Mouse (Mus musculus): Measurements from ENCODE around the gene Fsip2. TPM values are rescaled to one million over a fixed set of nuclear protein-coding genes. Genes with fewer than 3 reads are reported as not detected.

Gene Fsip2
- polyA plus RNA-seq (2014; fragmentation: Nextera tagmentation; extraction: Ambion mirVana), result not detected in 2 replicates

- 94% methylated on average over 17 of the region's 17 CpGs for WGBS
- no peak within 1 kb of the TSS for H3K4me2 ChIP-seq (ENCODE audit: low read depth, low read length)
- H3K27me3 ChIP-seq (ENCODE audit: control insufficient read depth, insufficient read depth, low read length), result no peaks in the 10 kb centered on the region
- no peak within 1 kb of the TSS for H3K4me3 ChIP-seq (ENCODE audit: low read depth, low read length)
- H3K27ac ChIP-seq (replicated peaks; ENCODE audit: low read depth, low read length), result no peak within 1 kb of the TSS
- no peak within 1 kb of the TSS for H3K9ac ChIP-seq (replicated peaks; ENCODE audit: low read length)
- DNase-seq (ENCODE audit: low spot score) (no peak), ATAC-seq (replicated peaks; ENCODE audit: insufficient number of reproducible peaks, low FRiP score, low TSS enrichment, low read depth) (no peak)
- no peaks in the 10 kb centered on the region for H3K9me3 ChIP-seq (replicated peaks; ENCODE audit: control insufficient read depth, low read length)
- H3K36me3 ChIP-seq (replicated peaks; ENCODE audit: control insufficient read depth, insufficient read depth, low read depth, low read length), result no peaks in the 10 kb centered on the region
- no peaks in the 10 kb centered on the region for H3K4me1 ChIP-seq (ENCODE audit: control insufficient read depth, insufficient read depth, low read length)
These were observed at the start of gene Fsip2 for GRCm38 (mm10) chr2:82943472-82943871. Gene Fsip2 (plus strand): TSS chr2:82943634.

DNA sequence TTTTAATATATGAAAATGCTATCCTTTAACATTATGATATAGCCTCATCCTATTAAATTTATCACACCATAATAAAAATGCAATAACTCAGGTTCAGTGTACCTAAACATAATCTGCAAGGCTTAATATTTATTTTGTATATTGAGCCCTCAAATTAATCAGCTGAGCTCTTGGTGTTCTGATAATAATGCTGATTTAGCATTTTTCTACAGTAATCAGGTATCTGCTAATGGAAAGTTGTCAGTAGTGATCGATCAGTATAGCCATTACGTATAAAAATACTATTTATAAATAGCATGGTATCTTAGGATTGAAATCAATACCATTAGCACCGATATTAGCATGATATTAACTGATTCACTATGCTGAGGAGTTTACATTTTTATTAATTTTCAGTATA lies 20.0 kb downstream of the Fsip2 start:
- no peak overlapping the region for H3K4me2 ChIP-seq (ENCODE audit: low read depth, low read length)
- no peaks in the 10 kb centered on the region for H3K27me3 ChIP-seq (ENCODE audit: control insufficient read depth, insufficient read depth, low read length)
- no peak overlapping the region for H3K9ac ChIP-seq (replicated peaks; ENCODE audit: low read length)
- H3K9me3 ChIP-seq (replicated peaks; ENCODE audit: control insufficient read depth, low read length), result no peaks in the 10 kb centered on the region
- 89% methylated on average over 3 of the region's 3 CpGs for WGBS
- no peak overlapping the region for H3K4me3 ChIP-seq (ENCODE audit: low read depth, low read length)
- no peaks in the 10 kb centered on the region for H3K4me1 ChIP-seq (ENCODE audit: control insufficient read depth, insufficient read depth, low read length)
- ATAC-seq (replicated peaks; ENCODE audit: insufficient number of reproducible peaks, low FRiP score, low TSS enrichment, low read depth), result no peak
- no peak for DNase-seq (ENCODE audit: low spot score)
- H3K36me3 ChIP-seq (replicated peaks; ENCODE audit: control insufficient read depth, insufficient read depth, low read depth, low read length), result no peaks in the 10 kb centered on the region
- H3K27ac ChIP-seq (replicated peaks; ENCODE audit: low read depth, low read length), result no peak overlapping the region

- no peak for DNase-seq (ENCODE audit: low spot score)
- Histone ChIP-seq H3K27me3 (ENCODE audit: control insufficient read depth, insufficient read depth, low read length) (no peaks in the 10 kb centered on the region), H3K9me3 (replicated peaks; ENCODE audit: control insufficient read depth, low read length) (no peaks in the 10 kb centered on the region), H3K4me2 (ENCODE audit: low read depth, low read length) (no peak overlapping the region), H3K4me3 (ENCODE audit: low read depth, low read length) (no peak overlapping the region), H3K4me1 (ENCODE audit: control insufficient read depth, insufficient read depth, low read length) (no peaks in the 10 kb centered on the region), H3K9ac (replicated peaks; ENCODE audit: low read length) (no peak overlapping the region), H3K27ac (replicated peaks; ENCODE audit: low read depth, low read length) (no peak overlapping the region), H3K36me3 (replicated peaks; ENCODE audit: control insufficient read depth, insufficient read depth, low read depth, low read length) (no peaks in the 10 kb centered on the region)
- WGBS, result 92% methylated on average over 7 of the region's 7 CpGs
- no peak for ATAC-seq (replicated peaks; ENCODE audit: insufficient number of reproducible peaks, low FRiP score, low TSS enrichment, low read depth)
These were observed 82.4 kb downstream of the Fsip2 start for GRCm38 (mm10) chr2:83025853-83026252.

GRCm38 (mm10) chr2:83052914-83053690 lies 109.7 kb downstream of the Fsip2 start:
- ATAC-seq (replicated peaks; ENCODE audit: insufficient number of reproducible peaks, low FRiP score, low TSS enrichment, low read depth) (no peak), DNase-seq (ENCODE audit: low spot score) (no peak)
- H3K27ac ChIP-seq (replicated peaks; ENCODE audit: low read depth, low read length), result no peak overlapping the region
- no peaks in the 10 kb centered on the region for H3K36me3 ChIP-seq (replicated peaks; ENCODE audit: control insufficient read depth, insufficient read depth, low read depth, low read length)
- no peaks in the 10 kb centered on the region for H3K27me3 ChIP-seq (ENCODE audit: control insufficient read depth, insufficient read depth, low read length)
- no peaks in the 10 kb centered on the region for H3K9me3 ChIP-seq (replicated peaks; ENCODE audit: control insufficient read depth, low read length)
- no peak overlapping the region for H3K9ac ChIP-seq (replicated peaks; ENCODE audit: low read length)
- no peaks in the 10 kb centered on the region for H3K4me1 ChIP-seq (ENCODE audit: control insufficient read depth, insufficient read depth, low read length)
- no peak overlapping the region for H3K4me2 ChIP-seq (ENCODE audit: low read depth, low read length)
- no peak overlapping the region for H3K4me3 ChIP-seq (ENCODE audit: low read depth, low read length)
- 84% methylated on average over 5 of the region's 5 CpGs for WGBS

Measured in embryonic facial prominence, embryonic 11.5 days (tissue).